Mouse (Mus musculus) heart, embryonic 14.5 days (tissue): ENCODE measurements around the gene Zdhhc9. TPM values are rescaled to one million over a fixed set of nuclear protein-coding genes. Genes with fewer than 3 reads are reported as not detected.

Experiments
- ATAC-seq: fragments of 200-750 bp; cut with Nextera tagmentation; 2 replicates; pipeline ENCODE4 v1.8.0; 2017; ENCODE audit warnings: low read depth, moderate TSS enrichment; ENCODE audit not compliant: insufficient number of reproducible peaks, insufficient read depth, low FRiP score
- H3K27ac ChIP-seq, 2 experiments: fragments of 200-500 bp in 1 of 2; fragments of 300-500 bp in 1 of 2; sonication (generic) in 1 of 2; replicated peaks in 1 of 2; 2 replicates each; pipeline ENCODE4 v1.5.1; 2012 to 2014; ENCODE audit warnings: low read depth in 2 of 2, low read length in 2 of 2, control low read depth in 1 of 2, mild to moderate bottlenecking in 1 of 2, mixed read lengths in 1 of 2; ENCODE audit not compliant: control insufficient read depth in 1 of 2, insufficient read depth in 1 of 2
- H3K27me3 ChIP-seq: fragments of 300-500 bp; sonication (generic); 2 replicates; pipeline ENCODE4 v1.6.1; 2014; ENCODE audit warnings: mild to moderate bottlenecking, low read length, control low read depth; ENCODE audit not compliant: control insufficient read depth, insufficient read depth
- H3K36me3 ChIP-seq: fragments of 300-500 bp; sonication (generic); 2 replicates; pipeline ENCODE4 v1.6.1; 2014; ENCODE audit warnings: mild to moderate bottlenecking, control low read depth, low read length, mixed read lengths; ENCODE audit not compliant: control insufficient read depth, insufficient read depth
- H3K4me1 ChIP-seq, 2 experiments: fragments of 200-500 bp in 1 of 2; fragments of 300-500 bp in 1 of 2; sonication (generic) in 1 of 2; 2 replicates each; pipeline ENCODE4 v1.6.1; 2012 to 2014; ENCODE audit warnings: low read length in 2 of 2, control low read depth in 1 of 2, mixed read lengths in 1 of 2; ENCODE audit not compliant: control insufficient read depth in 2 of 2, insufficient read depth in 2 of 2
- H3K4me2 ChIP-seq: fragments of 300-500 bp; sonication (generic); 2 replicates; pipeline ENCODE4 v1.6.1; 2014; ENCODE audit warnings: mild to moderate bottlenecking, low read length
- H3K4me3 ChIP-seq, 2 experiments: fragments of 200-500 bp in 1 of 2; fragments of 300-500 bp in 1 of 2; sonication (generic) in 1 of 2; 2 replicates each; pipeline ENCODE4 v1.5.1; 2012 to 2014; ENCODE audit warnings: low read length in 2 of 2, mild to moderate bottlenecking in 2 of 2, control low read depth in 1 of 2, low read depth in 1 of 2, moderate library complexity in 1 of 2; ENCODE audit not compliant: control insufficient read depth in 1 of 2, insufficient read depth in 1 of 2
- H3K9ac ChIP-seq: fragments of 300-500 bp; sonication (generic); 2 replicates; pipeline ENCODE4 v1.6.1; 2014; ENCODE audit warnings: mild to moderate bottlenecking, low read length
- H3K9me3 ChIP-seq: fragments of 300-500 bp; sonication (generic); 2 replicates; pipeline ENCODE4 v1.6.1; 2016; ENCODE audit warnings: low read length, control low read depth; ENCODE audit not compliant: control insufficient read depth
- WGBS: fragments of 180-500 bp; shearing (Covaris S2); extraction: QIAGEN DNeasy Blood & Tissue Kit; methylation state at CpG from one replicate; pipeline ENCODE4 v1.1.7; 2014; 5-methylcytosine and 5-hydroxymethylcytosine counted together
- polyA plus RNA-seq: library from polyadenylated mRNA; unstranded; fragments of >200 nt; fragmentation: Nextera tagmentation; extraction: Ambion mirVana; gene quantifications from 2 replicates; pipeline ENCODE4 v1.2.1, GENCODE M21; 2014

Zdhhc9 gene
- polyA plus RNA-seq, 1 experiment from 2014 or later: 3.9 TPM

GRCm38 (mm10) chrX:48181844-48182243 is 26.8 kb downstream of the Zdhhc9 start:
- WGBS: 44% methylated on average over 6 of the region's 6 CpGs
- H3K9ac ChIP-seq: no peak overlapping the region
- 0 out of 2 replicates have a peak, but pooled peaks cover 9% of the 10 kb centered on the region for H3K36me3 ChIP-seq
- H3K4me2 ChIP-seq: no peak overlapping the region
- H3K4me3 ChIP-seq: no peak overlapping the region
- H3K4me1 ChIP-seq: no peaks in the 10 kb centered on the region
- H3K27ac ChIP-seq: no peak overlapping the region
- no peaks in the 10 kb centered on the region for H3K27me3 ChIP-seq
- no peak for ATAC-seq
- H3K9me3 ChIP-seq: no peaks in the 10 kb centered on the region

- H3K4me1 ChIP-seq: no peaks in the 10 kb centered on the region
- no peak for ATAC-seq
- H3K4me2 ChIP-seq: no peak overlapping the region
- no peaks in the 10 kb centered on the region for H3K9me3 ChIP-seq
- H3K4me3 ChIP-seq: no peak overlapping the region
- 64% methylated on average over 1 of the region's 1 CpGs for WGBS
- H3K27me3 ChIP-seq: no peaks in the 10 kb centered on the region
- no peak overlapping the region for H3K9ac ChIP-seq
- H3K36me3 ChIP-seq: 0 out of 2 replicates have a peak, but pooled peaks cover 7% of the 10 kb centered on the region
- H3K27ac ChIP-seq: no peak overlapping the region
Measured at GRCm38 (mm10) chrX:48170368-48170767, 38.3 kb downstream of the Zdhhc9 start.

- Histone ChIP-seq H3K27me3 (no peaks in the 10 kb centered on the region), H3K4me1 (no peaks in the 10 kb centered on the region), H3K27ac (no peak overlapping the region), H3K9me3 (no peaks in the 10 kb centered on the region), H3K4me3 (no peak overlapping the region), H3K9ac (no peak overlapping the region), H3K36me3 (0 out of 2 replicates have a peak, but pooled peaks cover 7% of the 10 kb centered on the region), H3K4me2 (no peak overlapping the region)
- WGBS: 68% methylated on average over 1 of the region's 1 CpGs
- no peak for ATAC-seq
Measured at GRCm38 (mm10) chrX:48169892-48170291, 38.8 kb downstream of the Zdhhc9 start.

- no peaks in the 10 kb centered on the region for H3K9me3 ChIP-seq
- H3K4me1 ChIP-seq: no peaks in the 10 kb centered on the region; a peak in 1 of 4 replicates
- H3K4me2 ChIP-seq: no peak overlapping the region
- 80% methylated on average over 11 of the region's 11 CpGs for WGBS
- peaks cover 10% of the 10 kb centered on the region; the same call in 1 of the 2 replicates for H3K27me3 ChIP-seq
- no peak overlapping the region for H3K27ac ChIP-seq
- ATAC-seq: no peak
- H3K9ac ChIP-seq: no peak overlapping the region
- no peaks in the 10 kb centered on the region for H3K36me3 ChIP-seq
- no peak overlapping the region for H3K4me3 ChIP-seq
Measured at GRCm38 (mm10) chrX:48158229-48158919, 50.3 kb downstream of the Zdhhc9 start.

- Histone ChIP-seq H3K27me3 (peaks cover 10% of the 10 kb centered on the region; the same call in 1 of the 2 replicates), H3K4me1 (peaks cover 4% of the 10 kb centered on the region in 2 experiments), H3K4me3 (no peak overlapping the region), H3K4me2 (no peak overlapping the region), H3K36me3 (no peaks in the 10 kb centered on the region), H3K9ac (no peak overlapping the region), H3K27ac (no peak overlapping the region), H3K9me3 (no peaks in the 10 kb centered on the region)
- 77% methylated on average over 8 of the region's 8 CpGs for WGBS
- ATAC-seq: no peak
Measured at GRCm38 (mm10) chrX:48157396-48157795, 51.3 kb downstream of the Zdhhc9 start.

GRCm38 (mm10) chrX:48155489-48155888 is 53.2 kb downstream of the Zdhhc9 start:
- H3K27ac ChIP-seq: no peak overlapping the region
- H3K36me3 ChIP-seq: no peaks in the 10 kb centered on the region
- WGBS: 74% methylated on average over 6 of the region's 6 CpGs
- no peak overlapping the region for H3K9ac ChIP-seq
- H3K9me3 ChIP-seq: no peaks in the 10 kb centered on the region
- no peak overlapping the region for H3K4me2 ChIP-seq
- ATAC-seq: no peak
- H3K27me3 ChIP-seq: peaks cover 10% of the 10 kb centered on the region; the same call in 1 of the 2 replicates
- H3K4me1 ChIP-seq: peaks cover 5 to 11% of the 10 kb centered on the region in 2 experiments
- H3K4me3 ChIP-seq: no peak overlapping the region

GRCm38 (mm10) chrX:48153949-48154348 is 54.7 kb downstream of the Zdhhc9 start:
- Histone ChIP-seq H3K4me2 (no peak overlapping the region), H3K27me3 (peaks cover 10% of the 10 kb centered on the region; the same call in 1 of the 2 replicates), H3K4me1 (peaks cover 5 to 11% of the 10 kb centered on the region in 2 experiments), H3K9me3 (no peaks in the 10 kb centered on the region), H3K9ac (no peak overlapping the region), H3K27ac (no peak overlapping the region), H3K4me3 (no peak overlapping the region), H3K36me3 (no peaks in the 10 kb centered on the region)
- WGBS: 65% methylated on average over 2 of the region's 2 CpGs
- ATAC-seq: no peak
